Mouse (Mus musculus) 416B (cell line): ENCODE results near the gene Mvb12b.

ENCODE experiments used
- DNase-seq: peaks from one replicate; pipeline ENCODE4 v3.0.0; 2011; ENCODE audit warnings: low read depth

The Mvb12b gene

GRCm38 (mm10) chr2:33887328-33888099 is at the start of gene Mvb12b:
Gene Mvb12b (minus strand): TSS chr2:33887946.
- peak; percentile 56 for DNase-seq

- no peak for DNase-seq
These were observed 48.0 kb upstream of the Mvb12b start for GRCm38 (mm10) chr2:33935756-33936155.

GRCm38 (mm10) chr2:33933606-33934510 is 46.1 kb upstream of the Mvb12b start:
- DNase-seq, result peak; percentile 35

- DNase-seq, result no peak
These were observed 43.4 kb upstream of the Mvb12b start for GRCm38 (mm10) chr2:33931161-33931560.

- DNase-seq, result no peak
These were observed 37.5 kb upstream of the Mvb12b start for GRCm38 (mm10) chr2:33925288-33925687.

GRCm38 (mm10) chr2:33923482-33923881 is 35.7 kb upstream of the Mvb12b start:
- peak; percentile 11 for DNase-seq

- no peak for DNase-seq
These were observed 34.7 kb upstream of the Mvb12b start for GRCm38 (mm10) chr2:33922466-33922865.

- DNase-seq, result no peak
These were observed 32.3 kb upstream of the Mvb12b start for GRCm38 (mm10) chr2:33919934-33920615.

GRCm38 (mm10) chr2:33918824-33919223 is 31.1 kb upstream of the Mvb12b start:
- peak; percentile 91 for DNase-seq

GRCm38 (mm10) chr2:33918318-33918717 is 30.6 kb upstream of the Mvb12b start:
- DNase-seq, result peak; percentile 77

GRCm38 (mm10) chr2:33916603-33917002 is 28.9 kb upstream of the Mvb12b start:
- DNase-seq, result no peak

GRCm38 (mm10) chr2:33914998-33915397 is 27.3 kb upstream of the Mvb12b start:
- DNase-seq, result peak; percentile 12

GRCm38 (mm10) chr2:33914334-33914733 is 26.6 kb upstream of the Mvb12b start:
- DNase-seq, result peak; percentile 59

- DNase-seq, result peak; percentile 61
These were observed 25.9 kb upstream of the Mvb12b start for GRCm38 (mm10) chr2:33913598-33913997.

- peak; percentile 91 for DNase-seq
These were observed 25.0 kb upstream of the Mvb12b start for GRCm38 (mm10) chr2:33912741-33913140.

GRCm38 (mm10) chr2:33908374-33908773 is 20.6 kb upstream of the Mvb12b start:
- DNase-seq, result peak; percentile 98

- DNase-seq, result no peak
These were observed 19.4 kb upstream of the Mvb12b start for GRCm38 (mm10) chr2:33907174-33907573.

GRCm38 (mm10) chr2:33895829-33896228 is 8.1 kb upstream of the Mvb12b start:
- DNase-seq, result no peak

GRCm38 (mm10) chr2:33893151-33893550 is 5.4 kb upstream of the Mvb12b start:
- DNase-seq, result no peak

- no peak for DNase-seq
These were observed 4.6 kb upstream of the Mvb12b start for GRCm38 (mm10) chr2:33892354-33892753.

GRCm38 (mm10) chr2:33888100-33888385 is 297 bp upstream of the Mvb12b start:
- no peak for DNase-seq
